Mouse (Mus musculus) C2C12 (cell line): ENCODE data around the gene H2-T3.
"Not testable (repeated sequence)": the region's sequence is repeated elsewhere in the genome, so short reads cannot be mapped to it uniquely, and the experiment has no call there.

ENCODE experiments used
- CEBPB ChIP-seq: IDR thresholded peaks from one replicate; pipeline ENCODE4 v1.6.1; 2011; ENCODE audit warnings: low read depth, mild to moderate bottlenecking, control low read depth, moderate library complexity
- CTCF ChIP-seq: IDR thresholded peaks from one replicate; pipeline ENCODE4 v1.5.1; 2011; ENCODE audit not compliant: control insufficient read depth, insufficient read depth, insufficient read length
- FOSL1 ChIP-seq: IDR thresholded peaks from one replicate; pipeline ENCODE4 v1.8.0; 2011; ENCODE audit warnings: mild to moderate bottlenecking, low read length; ENCODE audit not compliant: poor library complexity, insufficient read depth, severe bottlenecking
- MAX ChIP-seq: IDR thresholded peaks from one replicate; pipeline ENCODE4 v1.6.1; 2011; ENCODE audit warnings: mild to moderate bottlenecking, control low read depth
- MYOG ChIP-seq: IDR thresholded peaks from one replicate; pipeline ENCODE4 v1.6.1; 2011; ENCODE audit not compliant: control insufficient read depth, insufficient read length; ENCODE audit errors: extremely low read depth
- USF1 ChIP-seq: IDR thresholded peaks from one replicate; pipeline ENCODE4 v1.6.1; 2011; ENCODE audit warnings: low read depth, mild to moderate bottlenecking, control low read depth, moderate library complexity

DNA sequence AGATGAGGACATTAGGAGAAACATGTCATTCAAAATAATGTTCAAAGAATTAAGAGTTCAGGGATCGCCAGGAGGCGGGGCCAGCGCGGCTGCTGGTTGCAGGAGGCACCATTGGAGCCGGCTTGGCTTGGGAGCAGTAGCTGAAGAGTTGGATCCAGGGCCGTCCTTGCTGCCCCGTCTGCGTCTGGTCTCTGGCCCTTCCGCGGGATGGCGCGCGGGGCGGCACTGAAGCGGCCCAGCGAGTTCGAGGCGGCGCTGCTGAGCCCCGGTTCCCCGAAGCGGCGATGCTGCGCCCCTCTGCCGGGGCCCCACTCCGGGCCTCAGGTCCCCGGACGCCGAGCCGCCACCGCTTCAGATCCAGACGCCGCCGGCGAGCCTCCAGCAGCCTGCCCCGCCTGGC, 32.3 kb downstream of the H2-T3 start:
- not testable (repeated sequence) for TF ChIP-seq CTCF, CEBPB, MAX, FOSL1, MYOG, USF1
